Mouse (Mus musculus): Measurements from ENCODE around the gene Nol3. TPM values are rescaled to one million over a fixed set of nuclear protein-coding genes. Genes with fewer than 3 reads are reported as not detected.
A peak's percentile ranks its signal among the peaks of the same experiment; 100 is the strongest.

Gene Nol3
- polyA plus RNA-seq, 1 experiment = 10.4 TPM

- H3K27ac ChIP-seq (ENCODE audit: insufficient read depth, low read length) = no peak overlapping the region
- H3K27me3 ChIP-seq (ENCODE audit: control insufficient read depth, insufficient read depth, low read length) = no peaks in the 10 kb centered on the region; the same call in 1 of the 2 replicates
- DNase-seq = no peak
- 0 out of 2 replicates have a peak, but pooled peaks cover 3% of the 10 kb centered on the region for H3K4me1 ChIP-seq (ENCODE audit: control insufficient read depth, insufficient read depth, low read length)
- TF ChIP-seq CTCF (IDR thresholded peaks at IDR 0.05; ENCODE audit: borderline replicate concordance, insufficient read depth, low read depth, low read length) (no peak), POLR2A (IDR thresholded peaks at IDR 0.05; ENCODE audit: borderline replicate concordance, insufficient read depth, low read length) (no peak)
- 27% methylated on average over 10 of the region's 10 CpGs for WGBS
- H3K4me3 ChIP-seq (replicated peaks; ENCODE audit: insufficient read depth, low read depth, low read length) = no peak overlapping the region
These were observed 10.8 kb upstream of the Nol3 start for GRCm38 (mm10) chr8:105265128-105265527.

DNA sequence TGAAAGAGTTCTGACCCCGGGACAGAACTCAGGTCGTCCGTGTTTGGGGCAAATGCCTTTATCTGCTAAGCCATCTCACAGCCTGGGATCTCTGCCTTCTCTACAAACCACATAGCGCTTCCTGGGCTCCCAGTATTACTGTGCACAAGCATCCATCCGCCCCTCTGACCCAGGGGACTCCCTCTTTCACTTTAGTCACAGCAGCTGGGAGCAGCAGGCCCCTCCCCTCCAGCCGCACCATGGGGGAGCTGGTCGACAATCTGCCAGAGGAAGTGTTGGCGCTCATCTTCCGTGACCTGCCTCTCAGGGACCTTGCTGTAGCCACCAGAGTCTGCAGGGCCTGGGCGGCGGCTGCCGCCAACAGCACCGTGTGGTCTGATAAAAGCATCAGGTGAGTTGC lies 9.2 kb upstream of the Nol3 start:
- 0 out of 2 replicates have a peak, but pooled peaks cover 3% of the 10 kb centered on the region for H3K4me1 ChIP-seq (ENCODE audit: control insufficient read depth, insufficient read depth, low read length)
- H3K4me3 ChIP-seq (replicated peaks; ENCODE audit: insufficient read depth, low read depth, low read length) = no peak overlapping the region
- no peaks in the 10 kb centered on the region; the same call in 1 of the 2 replicates for H3K27me3 ChIP-seq (ENCODE audit: control insufficient read depth, insufficient read depth, low read length)
- TF ChIP-seq CTCF (IDR thresholded peaks at IDR 0.05; ENCODE audit: borderline replicate concordance, insufficient read depth, low read depth, low read length) = no peak
- TF ChIP-seq POLR2A (IDR thresholded peaks at IDR 0.05; ENCODE audit: borderline replicate concordance, insufficient read depth, low read length) = no peak
- no peak for DNase-seq
- WGBS = 41% methylated on average over 13 of the region's 13 CpGs
- no peak overlapping the region for H3K27ac ChIP-seq (ENCODE audit: insufficient read depth, low read length)

DNA sequence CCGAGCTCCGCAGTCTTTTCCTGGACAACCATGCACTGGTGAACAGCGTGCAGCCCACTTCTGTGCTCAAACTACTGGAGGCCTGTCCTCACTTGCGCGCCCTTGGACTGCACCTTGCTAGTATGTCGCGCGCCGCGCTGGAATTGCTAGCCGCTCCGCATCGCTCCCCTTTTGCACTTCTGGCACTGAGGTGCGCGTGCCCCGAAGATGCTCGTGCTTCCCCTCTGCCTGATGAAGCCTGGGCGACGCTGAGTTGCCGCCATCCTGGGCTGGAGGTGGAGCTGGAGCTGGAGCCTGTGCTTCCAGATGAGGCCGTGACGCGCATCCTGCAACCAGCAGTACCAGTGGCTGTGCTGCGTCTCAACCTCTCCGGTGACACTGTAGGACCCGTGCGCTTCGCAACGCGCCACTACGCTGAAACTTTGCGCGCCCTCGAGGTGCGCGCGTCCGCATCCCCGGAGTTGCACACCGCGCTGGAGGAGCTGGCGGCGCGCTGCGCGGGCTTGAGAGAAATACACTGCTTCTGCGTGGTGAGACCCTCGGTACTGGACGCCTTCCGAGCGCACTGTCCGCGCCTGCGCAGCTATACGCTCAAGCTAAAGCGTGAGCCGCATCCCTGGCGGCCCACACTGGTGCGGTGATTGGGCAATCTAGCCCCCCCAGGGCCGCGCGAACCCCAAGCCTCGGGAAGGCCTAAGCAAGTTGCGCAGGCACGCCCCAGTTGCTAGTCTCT lies 7.4 kb upstream of the Nol3 start:
- 2% methylated on average over 65 of the region's 65 CpGs for WGBS
- Histone ChIP-seq H3K4me3 (replicated peaks; ENCODE audit: insufficient read depth, low read depth, low read length) (peak overlapping the region; percentile 54), H3K27ac (ENCODE audit: insufficient read depth, low read length) (no peak overlapping the region), H3K4me1 (ENCODE audit: control insufficient read depth, insufficient read depth, low read length) (0 out of 2 replicates have a peak, but pooled peaks cover 3% of the 10 kb centered on the region), H3K27me3 (ENCODE audit: control insufficient read depth, insufficient read depth, low read length) (no peaks in the 10 kb centered on the region; the same call in 1 of the 2 replicates)
- TF ChIP-seq CTCF (IDR thresholded peaks at IDR 0.05; ENCODE audit: borderline replicate concordance, insufficient read depth, low read depth, low read length) (no peak), POLR2A (IDR thresholded peaks at IDR 0.05; ENCODE audit: borderline replicate concordance, insufficient read depth, low read length) (0 out of 2 replicates have a peak, but pooled peaks have one; percentile 20)
- peak; percentile 58 to 67 for DNase-seq

DNA sequence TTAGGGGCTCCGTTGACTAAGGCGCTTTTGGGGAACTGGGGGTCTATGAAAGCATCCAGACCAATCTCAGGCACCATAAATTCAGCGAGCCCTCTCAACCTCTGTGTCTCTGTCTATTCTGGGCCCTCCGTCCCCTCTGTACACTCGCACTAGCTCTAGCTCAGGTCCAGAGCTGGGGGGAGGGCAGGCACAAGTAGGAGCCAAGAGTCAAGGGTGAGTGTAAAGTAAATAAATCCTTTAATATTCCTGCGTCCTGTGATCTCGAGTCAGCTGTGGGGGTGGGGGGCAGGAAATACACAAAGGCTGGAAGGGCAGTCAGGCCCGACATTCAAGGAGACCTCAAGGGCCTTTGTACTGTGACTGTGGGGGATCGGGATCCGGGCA lies 6.9 kb upstream of the Nol3 start:
- H3K4me1 ChIP-seq (ENCODE audit: control insufficient read depth, insufficient read depth, low read length) = 0 out of 2 replicates have a peak, but pooled peaks cover 3% of the 10 kb centered on the region
- H3K27me3 ChIP-seq (ENCODE audit: control insufficient read depth, insufficient read depth, low read length) = no peaks in the 10 kb centered on the region; the same call in 1 of the 2 replicates
- no peak for TF ChIP-seq CTCF (IDR thresholded peaks at IDR 0.05; ENCODE audit: borderline replicate concordance, insufficient read depth, low read depth, low read length)
- no peak for TF ChIP-seq POLR2A (IDR thresholded peaks at IDR 0.05; ENCODE audit: borderline replicate concordance, insufficient read depth, low read length)
- DNase-seq = peak in 1 of 2 experiments; percentile 30
- H3K27ac ChIP-seq (ENCODE audit: insufficient read depth, low read length) = no peak overlapping the region
- peak overlapping the region; percentile 54 for H3K4me3 ChIP-seq (replicated peaks; ENCODE audit: insufficient read depth, low read depth, low read length)
- WGBS = 8% methylated on average over 10 of the region's 10 CpGs

DNA sequence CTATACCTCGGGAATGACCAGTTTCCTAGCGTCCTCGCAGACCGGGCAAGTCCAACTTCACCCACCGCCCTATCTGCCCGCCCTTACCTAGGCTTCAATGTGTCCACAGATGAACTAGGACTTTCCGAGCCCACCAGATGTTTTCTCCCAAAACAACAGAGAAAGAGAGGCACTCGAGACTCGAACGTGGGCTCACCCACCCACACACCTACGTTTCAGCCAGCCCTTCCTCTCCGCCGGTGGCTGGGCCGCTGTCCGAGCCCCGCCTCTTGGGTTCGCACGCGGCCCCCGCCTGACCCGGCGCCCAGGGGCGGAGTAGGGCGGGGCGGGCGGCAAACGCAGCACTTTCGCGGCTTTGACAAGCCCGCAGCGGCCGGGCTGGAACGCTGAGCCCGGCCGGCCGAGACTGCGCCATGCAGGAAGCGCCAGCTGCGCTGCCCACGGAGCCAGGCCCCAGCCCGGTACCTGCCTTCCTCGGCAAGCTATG lies 6.4 kb upstream of the Nol3 start, which contains the start of gene Hsf4:
Gene Hsf4, plus strand, starts transcription at position 341 of the 487 bp plus-strand sequence.
- peak in 1 of 2 experiments; percentile 51 for DNase-seq
- WGBS = 3% methylated on average over 42 of the region's 42 CpGs
- H3K27me3 ChIP-seq (ENCODE audit: control insufficient read depth, insufficient read depth, low read length) = no peaks in the 10 kb centered on the region; the same call in 1 of the 2 replicates

DNA sequence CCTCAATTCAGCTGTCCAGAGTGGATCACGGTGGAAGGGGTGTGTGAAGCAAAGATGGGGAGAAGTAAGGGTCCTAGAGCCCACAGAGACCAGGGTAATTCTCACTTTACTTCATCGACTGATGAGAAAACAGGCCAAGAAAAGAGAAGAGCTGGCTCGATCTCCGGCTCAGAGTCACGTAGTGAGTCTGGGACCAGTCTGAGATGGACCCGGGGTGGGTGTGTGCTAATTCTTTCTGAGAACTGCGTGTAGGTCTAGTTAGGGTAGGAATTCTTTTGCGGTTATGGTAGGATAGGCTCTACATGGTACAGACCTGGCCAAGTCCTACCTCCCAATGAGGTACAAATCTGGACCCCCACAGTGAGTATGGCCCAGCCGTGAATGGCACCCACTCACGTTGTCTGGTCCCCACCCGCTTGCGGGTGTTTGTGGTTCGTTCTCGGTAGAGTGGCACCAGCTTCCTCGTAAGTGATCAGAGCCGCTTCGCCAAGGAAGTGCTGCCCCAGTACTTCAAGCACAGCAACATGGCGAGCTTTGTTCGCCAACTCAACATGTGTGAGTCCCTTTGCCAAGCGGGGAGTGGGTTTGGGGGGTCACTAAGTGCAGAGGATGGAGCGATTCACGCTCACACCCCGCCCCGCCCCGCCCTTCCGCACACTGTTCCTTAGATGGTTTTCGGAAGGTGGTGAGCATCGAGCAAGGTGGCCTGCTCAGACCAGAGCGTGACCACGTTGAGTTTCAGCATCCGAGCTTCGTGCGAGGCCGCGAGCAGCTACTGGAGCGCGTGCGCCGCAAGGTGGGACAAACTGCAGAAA lies 5.6 kb upstream of the Nol3 start:
- H3K27me3 ChIP-seq (ENCODE audit: control insufficient read depth, insufficient read depth, low read length) = no peaks in the 10 kb centered on the region; the same call in 1 of the 2 replicates
- 0 out of 2 replicates have a peak, but pooled peaks cover 3% of the 10 kb centered on the region for H3K4me1 ChIP-seq (ENCODE audit: control insufficient read depth, insufficient read depth, low read length)
- H3K27ac ChIP-seq (ENCODE audit: insufficient read depth, low read length) = no peak overlapping the region
- 24% methylated on average over 39 of the region's 39 CpGs for WGBS
- DNase-seq = no peak
- no peak overlapping the region for H3K4me3 ChIP-seq (replicated peaks; ENCODE audit: insufficient read depth, low read depth, low read length)
- TF ChIP-seq POLR2A (IDR thresholded peaks at IDR 0.05; ENCODE audit: borderline replicate concordance, insufficient read depth, low read length) (no peak), CTCF (IDR thresholded peaks at IDR 0.05; ENCODE audit: borderline replicate concordance, insufficient read depth, low read depth, low read length) (no peak)

More for the DNA sequence above, 6.4 kb upstream of the Nol3 start, which contains the start of gene Hsf4:
- H3K4me3 ChIP-seq (replicated peaks; ENCODE audit: insufficient read depth, low read depth, low read length) = peak within 1 kb of the TSS; percentile 54
- no peak within 1 kb of the TSS for H3K27ac ChIP-seq (ENCODE audit: insufficient read depth, low read length)
- TF ChIP-seq POLR2A (IDR thresholded peaks at IDR 0.05; ENCODE audit: borderline replicate concordance, insufficient read depth, low read length) (no peak), CTCF (IDR thresholded peaks at IDR 0.05; ENCODE audit: borderline replicate concordance, insufficient read depth, low read depth, low read length) (no peak)
- H3K4me1 ChIP-seq (ENCODE audit: control insufficient read depth, insufficient read depth, low read length) = 0 out of 2 replicates have a peak, but pooled peaks cover 3% of the 10 kb centered on the region

- H3K27ac ChIP-seq (ENCODE audit: insufficient read depth, low read length) = no peak overlapping the region
- H3K4me1 ChIP-seq (ENCODE audit: control insufficient read depth, insufficient read depth, low read length) = peaks cover 3% of the 10 kb centered on the region; the same call in 1 of the 2 replicates
- no peaks in the 10 kb centered on the region; the same call in 1 of the 2 replicates for H3K27me3 ChIP-seq (ENCODE audit: control insufficient read depth, insufficient read depth, low read length)
- 22% methylated on average over 11 of the region's 11 CpGs for WGBS
- TF ChIP-seq CTCF (IDR thresholded peaks at IDR 0.05; ENCODE audit: borderline replicate concordance, insufficient read depth, low read depth, low read length) (no peak), POLR2A (IDR thresholded peaks at IDR 0.05; ENCODE audit: borderline replicate concordance, insufficient read depth, low read length) (no peak)
- no peak overlapping the region for H3K4me3 ChIP-seq (replicated peaks; ENCODE audit: insufficient read depth, low read depth, low read length)
- DNase-seq = no peak
These were observed 5.1 kb upstream of the Nol3 start for GRCm38 (mm10) chr8:105270916-105271186.

All from cerebellum, adult 2 months (tissue).